Mouse (Mus musculus) neural tube, embryonic 10.5 days (tissue): ENCODE measurements around the gene Morn3.

Source experiments
- DNase-seq: peaks from one replicate; pipeline ENCODE4 v3.0.0-alpha.2; 2017; ENCODE audit warnings: low spot score; ENCODE audit errors: extremely low spot score

Morn3 gene

GRCm38 (mm10) chr5:123060706-123061401 lies 14.0 kb upstream of the Morn3 start:
- no peak for DNase-seq

- DNase-seq: no peak
Measured at GRCm38 (mm10) chr5:123059757-123060520, 13.1 kb upstream of the Morn3 start.

DNA sequence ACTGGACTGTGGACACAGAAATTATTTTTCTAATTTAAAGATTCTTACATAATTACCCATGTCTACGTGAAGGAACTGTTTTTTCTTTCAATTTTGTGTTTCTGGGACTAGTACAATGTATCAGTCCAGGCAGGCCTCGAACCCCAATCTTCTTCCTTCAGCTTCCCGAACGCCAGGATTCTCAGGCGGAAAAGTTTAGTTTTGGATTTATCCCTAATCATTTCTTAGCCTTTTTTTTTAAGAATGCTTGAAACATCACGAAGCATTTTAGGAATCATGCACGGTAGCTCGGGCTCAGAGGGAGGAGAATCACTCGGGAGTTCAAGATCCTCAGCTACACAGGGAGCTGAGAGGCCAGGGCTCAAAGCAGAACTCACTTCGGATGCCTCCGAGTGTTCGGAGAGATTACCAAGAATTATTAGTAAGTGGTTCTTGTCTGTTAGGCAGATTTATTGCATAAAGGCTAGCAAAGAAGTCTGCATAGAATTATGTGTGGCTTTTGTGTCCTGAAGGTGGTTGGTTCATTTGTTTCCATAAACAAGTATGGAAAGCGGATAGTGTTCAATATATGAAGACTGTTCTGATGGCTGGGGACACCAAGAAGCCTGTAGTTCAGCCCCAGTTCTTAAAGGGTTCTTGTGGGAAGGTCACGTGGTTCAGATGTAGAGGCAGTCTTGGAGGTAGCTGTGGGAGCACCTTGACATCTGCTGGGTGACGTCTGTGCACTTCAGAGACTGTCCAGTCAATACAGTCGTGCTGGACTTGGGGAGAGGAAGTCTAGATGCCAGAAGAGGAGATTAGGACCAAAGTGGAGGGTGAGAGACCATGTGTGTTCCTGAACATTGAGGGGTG lies 11.7 kb upstream of the Morn3 start:
- DNase-seq: no peak

DNA sequence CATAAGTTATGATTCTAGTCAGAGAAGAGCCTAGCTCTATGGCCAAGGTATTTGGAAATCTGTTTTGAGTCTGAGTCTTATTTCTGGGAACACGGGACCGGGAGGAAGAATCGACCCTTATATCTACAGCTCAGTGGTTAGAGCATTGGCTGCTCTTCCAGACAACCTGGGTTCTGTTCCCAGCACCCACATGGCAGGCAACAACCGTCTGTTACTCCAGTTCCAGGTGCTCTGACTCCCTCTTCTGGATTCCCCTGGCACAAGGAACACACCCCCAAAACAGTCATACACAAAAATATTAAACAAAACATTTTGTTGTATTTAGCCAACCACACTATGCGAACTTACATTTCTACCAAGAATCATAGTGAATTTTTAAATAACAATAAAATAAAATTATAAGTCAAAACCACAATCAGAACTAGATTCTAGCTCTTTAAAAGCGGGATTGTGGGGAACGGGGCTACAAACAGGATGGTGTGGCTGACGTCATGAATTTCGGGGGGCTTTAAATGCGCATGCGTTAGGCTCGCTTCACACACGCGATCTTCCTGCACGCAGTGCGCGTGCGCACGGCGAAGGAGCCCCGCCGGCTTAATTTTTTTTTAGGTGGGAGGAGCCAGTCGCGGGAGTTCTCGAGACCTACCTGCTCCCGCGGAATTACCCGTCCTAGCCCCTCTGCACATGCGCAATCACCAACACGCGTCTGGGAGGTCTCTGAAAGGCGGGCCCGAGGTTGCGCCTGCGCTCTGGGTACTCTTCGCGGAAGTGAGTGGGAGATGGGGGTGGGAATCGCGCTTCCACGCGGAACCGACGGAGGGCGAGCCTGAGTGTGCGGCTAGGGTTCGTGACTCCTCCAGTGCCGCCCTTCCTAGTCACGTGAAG lies 10.8 kb upstream of the Morn3 start:
- peak; percentile 100 for DNase-seq

GRCm38 (mm10) chr5:123051736-123052135 lies 4.9 kb upstream of the Morn3 start:
- DNase-seq: no peak

- DNase-seq: no peak
Measured at GRCm38 (mm10) chr5:123050918-123051317, 4.1 kb upstream of the Morn3 start.

DNA sequence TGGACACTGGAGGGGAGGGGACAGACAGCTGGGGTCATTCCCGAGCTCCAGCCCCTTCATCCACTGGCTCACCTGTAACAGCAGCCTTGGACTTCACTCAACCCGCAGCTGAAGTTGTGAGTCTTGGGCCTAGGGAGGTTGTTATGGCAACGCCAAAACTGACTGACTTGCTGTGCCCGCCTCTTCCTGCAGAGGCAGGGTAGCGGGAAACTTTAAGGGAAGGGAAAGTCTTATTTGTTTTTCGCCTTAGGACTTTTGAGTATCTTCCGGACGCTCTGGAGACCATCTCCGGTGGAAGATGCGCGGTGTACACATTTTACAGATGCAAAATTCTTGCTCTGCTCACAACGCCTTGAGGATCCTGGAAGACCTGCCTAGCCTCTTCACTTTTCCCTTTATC lies 2.5 kb upstream of the Morn3 start:
- peak; percentile 50 for DNase-seq

DNA sequence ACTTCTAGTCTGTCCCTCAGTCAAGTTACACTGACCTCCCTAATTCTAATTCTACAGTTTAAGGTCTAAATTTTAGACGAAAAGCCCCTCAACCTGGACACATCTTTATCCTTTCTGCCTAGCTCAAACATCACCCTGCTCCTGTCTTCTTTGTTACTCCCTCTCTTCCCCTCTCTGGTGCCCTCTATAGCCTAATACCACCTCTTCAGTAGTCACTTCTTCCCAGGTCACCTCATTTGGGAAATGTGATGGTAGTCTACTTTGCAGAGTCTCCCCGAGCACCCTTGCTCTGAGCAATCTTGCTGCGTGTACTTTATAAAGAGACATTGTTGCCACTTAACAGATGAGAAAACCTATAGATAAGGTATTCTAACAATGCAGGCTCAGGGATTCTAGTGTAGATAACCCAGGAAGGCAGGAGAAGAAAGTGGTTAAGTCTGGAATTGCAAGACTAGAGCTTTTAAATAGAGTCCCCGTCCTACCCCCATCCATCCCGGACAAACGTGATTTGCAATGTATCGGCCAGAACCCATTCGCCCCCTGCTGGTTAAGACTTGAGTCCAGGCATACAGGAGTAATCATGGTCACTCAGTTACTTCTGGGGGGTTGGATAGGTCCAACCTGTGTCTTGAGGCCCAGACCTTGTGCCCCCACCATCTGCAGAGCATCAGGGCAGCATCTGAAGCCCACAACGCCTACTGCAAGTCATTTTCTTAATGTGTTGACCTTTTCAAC lies 1.1 kb downstream of the Morn3 start:
- DNase-seq: peak; percentile 47

GRCm38 (mm10) chr5:123043856-123044255 lies 3.0 kb downstream of the Morn3 start:
- peak; percentile 35 for DNase-seq

- no peak for DNase-seq
Measured at GRCm38 (mm10) chr5:123040796-123041195, 6.0 kb downstream of the Morn3 start.

GRCm38 (mm10) chr5:123039120-123039752 lies 7.6 kb downstream of the Morn3 start:
- DNase-seq: peak; percentile 60

- DNase-seq: no peak
Measured at GRCm38 (mm10) chr5:123038115-123038514, 8.7 kb downstream of the Morn3 start.

DNA sequence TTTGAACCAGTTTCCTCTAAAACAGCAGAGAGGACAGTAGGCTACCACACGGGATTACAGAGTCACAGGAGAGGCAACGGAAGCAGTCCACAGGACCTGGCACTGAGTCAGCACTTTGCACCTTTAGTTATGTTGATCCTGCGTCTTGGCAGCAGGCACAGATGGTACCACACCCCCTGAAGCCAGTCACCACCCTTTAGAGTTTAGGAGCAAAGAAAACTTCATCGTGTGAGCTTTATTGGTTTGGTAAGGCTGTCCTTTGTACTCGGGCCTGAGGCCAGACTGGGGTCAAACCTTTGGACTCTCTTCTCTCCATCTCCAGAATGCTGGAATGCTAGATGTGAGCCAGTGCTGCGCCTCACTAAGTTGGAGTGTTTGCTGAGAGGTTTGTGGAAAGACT lies 11.3 kb downstream of the Morn3 start:
- DNase-seq: no peak

- no peak for DNase-seq
Measured at GRCm38 (mm10) chr5:123035089-123035488, 11.7 kb downstream of the Morn3 start.

DNA sequence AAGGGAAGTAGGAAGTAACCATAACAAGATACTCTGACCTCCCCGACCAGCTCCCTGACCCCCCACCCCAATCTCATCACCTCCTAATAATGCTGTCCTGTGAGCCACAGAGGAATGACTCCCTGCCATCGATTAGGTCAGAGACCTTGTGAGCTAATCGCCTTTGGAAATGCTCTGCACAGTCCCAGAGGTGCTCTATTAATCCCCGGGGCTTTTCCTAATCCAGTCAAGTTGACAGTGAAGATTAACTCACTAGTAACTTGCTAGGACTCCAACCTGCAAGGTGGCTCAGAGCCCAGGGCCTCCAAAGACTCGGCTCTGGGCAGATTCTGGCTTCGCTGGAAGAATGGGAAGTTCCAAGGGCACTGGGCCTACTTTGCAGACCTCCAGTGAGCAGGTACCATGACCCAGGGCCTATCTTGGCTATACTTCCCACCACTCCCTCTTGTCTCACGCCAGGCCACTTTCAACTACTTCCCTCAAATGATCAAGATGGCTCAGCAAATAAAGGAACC lies 13.1 kb downstream of the Morn3 start:
- DNase-seq: no peak

- DNase-seq: no peak
Measured at GRCm38 (mm10) chr5:123031312-123031711, 15.5 kb downstream of the Morn3 start.

DNA sequence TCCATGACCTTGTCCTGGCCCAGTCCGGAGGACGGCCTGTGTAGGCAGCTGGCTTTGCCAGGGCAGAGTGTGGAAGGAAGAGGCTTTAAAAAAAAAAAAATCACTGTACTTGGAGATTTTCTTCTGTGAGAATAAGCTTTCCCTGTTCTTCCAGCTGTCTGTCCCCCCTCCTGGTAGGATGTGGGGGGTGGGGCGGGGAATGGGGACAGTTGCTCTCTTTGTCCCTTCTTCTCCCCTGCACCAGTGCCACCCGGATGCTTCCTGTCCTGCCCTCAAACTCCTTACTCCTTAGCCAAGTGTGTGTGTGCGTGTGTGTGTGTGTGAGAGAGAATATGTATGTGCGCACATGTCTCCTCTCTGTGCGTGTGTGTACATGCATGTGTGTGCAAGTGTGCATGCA lies 17.1 kb downstream of the Morn3 start:
- DNase-seq: no peak

GRCm38 (mm10) chr5:123027436-123027835 lies 19.4 kb downstream of the Morn3 start:
- DNase-seq: no peak

GRCm38 (mm10) chr5:123026414-123026813 lies 20.4 kb downstream of the Morn3 start:
- DNase-seq: no peak
